Mouse (Mus musculus): ENCODE results near the gene Naa50.

Naa50 gene

DNA sequence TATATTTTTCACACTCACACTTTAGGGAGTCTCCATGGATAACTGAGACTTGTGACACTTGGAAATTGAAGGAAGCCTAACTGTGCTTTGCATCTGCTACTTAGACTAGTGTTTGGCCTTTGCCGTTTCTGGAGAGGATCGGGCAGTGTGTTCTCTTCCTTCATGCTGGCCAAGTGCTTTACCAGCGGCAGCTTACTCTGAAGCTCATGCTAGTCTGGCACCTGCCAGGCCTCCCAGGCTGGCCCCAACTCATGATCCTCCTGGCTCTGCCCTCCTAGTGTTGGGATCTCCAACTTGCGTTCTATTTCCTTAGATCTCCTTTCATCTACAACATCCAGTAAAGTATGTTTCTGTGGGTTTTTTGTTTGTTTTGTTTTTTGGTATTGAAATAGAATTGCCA, 60.5 kb downstream of the Naa50 start:
- no peak for DNase-seq (ENCODE audit: low read depth)

DNA sequence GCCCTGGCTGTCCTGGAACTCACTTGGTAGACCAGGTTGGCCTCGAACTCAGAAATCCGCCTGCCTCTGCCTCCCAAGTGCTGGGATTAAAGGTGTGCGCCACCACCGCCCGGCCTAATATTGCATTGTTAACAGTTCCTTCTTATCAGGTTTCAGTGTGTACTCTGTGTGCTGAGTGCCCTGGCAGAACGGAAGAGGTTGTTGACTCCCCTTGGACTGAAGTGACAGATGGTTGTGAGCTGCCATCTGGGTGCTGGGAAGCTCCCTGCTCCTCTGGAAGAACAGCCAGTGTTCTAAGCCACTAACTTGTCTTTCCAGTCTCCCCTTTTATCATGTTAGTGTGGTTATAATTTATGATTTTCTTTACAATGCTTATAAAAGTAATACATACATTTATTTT, 64.7 kb downstream of the Naa50 start:
- DNase-seq (ENCODE audit: low read depth) = no peak

DNA sequence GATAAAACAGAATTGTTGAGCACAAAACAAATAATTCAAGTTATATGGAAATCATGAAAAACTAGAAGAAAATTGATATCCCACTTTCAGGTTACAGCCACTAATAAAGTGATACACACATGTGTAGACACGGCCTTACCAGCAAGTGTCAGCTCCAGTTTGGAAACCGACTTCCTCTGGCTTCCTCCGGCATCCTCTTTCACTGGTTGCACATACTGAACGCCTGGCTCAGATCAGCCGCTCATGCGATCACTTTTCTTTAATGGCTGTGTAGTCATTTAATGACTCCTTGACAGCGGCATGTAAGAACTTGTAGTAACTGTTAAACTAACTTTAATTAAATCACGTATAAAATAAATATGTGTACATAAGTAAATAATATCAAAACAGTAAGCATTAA, 66.3 kb downstream of the Naa50 start:
- DNase-seq (ENCODE audit: low read depth) = no peak

DNA sequence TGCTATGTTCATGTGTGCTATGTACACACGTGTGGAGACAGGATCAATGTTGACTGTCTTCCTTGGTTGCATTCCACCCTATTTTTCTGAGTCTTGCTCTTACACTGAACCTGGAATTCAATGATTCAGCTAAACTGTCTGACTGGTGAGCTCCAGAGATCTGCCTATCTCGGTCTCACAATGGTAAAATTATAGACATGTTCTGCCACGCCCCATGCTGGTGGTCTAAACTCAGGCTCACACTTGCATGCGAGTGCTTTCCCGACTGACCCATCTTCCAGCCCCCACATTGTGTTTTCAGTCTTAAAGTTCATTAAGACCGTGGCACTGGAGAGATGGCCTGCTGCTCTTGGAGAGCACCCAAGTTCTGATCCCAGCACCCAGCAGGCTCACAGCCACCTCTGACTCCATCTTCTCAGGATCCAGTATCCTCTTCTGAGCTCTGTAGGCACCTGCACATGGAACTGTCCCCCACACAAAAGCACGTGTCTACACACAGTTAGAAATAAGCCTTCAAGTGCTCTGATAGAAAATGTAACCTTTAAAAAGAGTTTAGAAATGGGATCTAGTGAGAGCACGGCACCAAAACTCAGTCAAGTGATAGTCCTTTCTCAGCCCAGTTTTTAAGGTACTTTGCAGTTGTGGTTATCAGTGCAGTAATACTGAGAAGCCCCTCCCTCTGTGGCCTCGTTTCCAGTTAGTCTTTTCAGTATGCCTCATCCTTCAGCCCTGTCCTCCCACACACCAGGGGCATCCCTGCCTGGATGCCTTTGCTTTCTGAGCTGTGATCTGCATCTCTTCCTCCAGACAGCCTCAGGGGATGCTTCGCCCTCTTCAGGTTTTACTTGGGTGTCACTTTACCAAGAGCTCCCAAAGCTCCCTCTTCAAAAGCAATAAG, 70.8 kb downstream of the Naa50 start:
- DNase-seq (ENCODE audit: low read depth) = no peak

DNA sequence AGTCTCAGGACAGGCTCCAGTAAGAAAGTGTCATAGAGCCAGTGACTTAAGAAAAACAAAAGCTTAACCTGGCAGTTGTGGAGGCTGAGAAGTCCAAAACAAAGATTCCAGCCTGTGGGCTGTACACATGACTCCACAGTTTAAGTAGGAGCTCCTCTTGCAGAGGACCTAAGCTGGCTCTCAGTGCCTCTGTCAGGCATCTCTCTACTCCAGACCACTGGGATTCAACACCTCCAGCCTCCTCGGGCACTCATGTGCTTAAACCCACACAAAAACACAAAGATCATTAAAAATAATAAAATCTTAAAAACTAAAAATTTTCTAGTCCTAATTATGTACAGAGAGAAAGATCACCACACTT, 71.4 kb downstream of the Naa50 start:
- DNase-seq (ENCODE audit: low read depth) = no peak

DNA sequence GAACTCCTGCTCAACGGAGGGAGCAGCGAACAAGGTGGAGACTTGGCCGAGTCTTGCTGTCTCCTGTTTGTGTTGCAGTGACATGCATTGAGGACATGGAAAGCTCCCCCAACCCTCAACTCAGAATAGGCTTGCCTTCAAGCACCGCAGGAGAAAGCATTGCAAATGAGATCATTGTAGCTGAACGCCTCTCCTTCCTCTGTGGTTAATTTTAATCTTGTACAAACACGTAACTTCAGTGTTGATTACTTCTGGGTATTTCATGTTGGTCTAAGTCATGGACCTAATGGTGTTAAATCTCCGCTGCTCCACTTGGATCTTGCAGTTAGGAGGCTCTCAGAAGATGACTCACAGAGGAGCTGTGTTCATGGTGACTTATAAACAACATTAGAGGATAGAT, 73.1 kb downstream of the Naa50 start:
- DNase-seq (ENCODE audit: low read depth) = no peak

All from fibroblast of lung, adult 2 months (primary cell).